Mouse (Mus musculus): ENCODE results near the gene Gpr61.

Gpr61 gene

DNA sequence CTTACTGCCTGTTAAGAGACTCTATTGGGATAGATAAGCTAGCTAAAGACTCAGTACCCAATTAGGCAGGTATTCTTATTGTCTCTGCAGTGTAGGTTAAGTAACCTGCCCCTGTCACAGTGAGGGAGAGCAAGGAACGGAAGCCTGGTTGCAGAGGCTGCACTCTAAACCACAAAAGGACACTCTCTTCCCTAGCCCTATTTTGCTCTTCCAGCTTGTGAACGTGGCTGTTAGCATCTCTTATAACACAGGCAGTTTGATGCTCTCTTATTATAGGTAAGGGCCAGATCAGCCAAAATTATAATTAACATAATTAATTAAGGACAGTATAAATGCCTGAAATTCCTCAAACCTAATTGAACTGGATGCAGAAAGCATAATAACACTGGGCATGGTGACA lies 25.8 kb upstream of the Gpr61 start:
- in situ Hi-C loops (cut with MboI; ENCODE audit: unreplicated experiment in 2 of 2): no loop called here

DNA sequence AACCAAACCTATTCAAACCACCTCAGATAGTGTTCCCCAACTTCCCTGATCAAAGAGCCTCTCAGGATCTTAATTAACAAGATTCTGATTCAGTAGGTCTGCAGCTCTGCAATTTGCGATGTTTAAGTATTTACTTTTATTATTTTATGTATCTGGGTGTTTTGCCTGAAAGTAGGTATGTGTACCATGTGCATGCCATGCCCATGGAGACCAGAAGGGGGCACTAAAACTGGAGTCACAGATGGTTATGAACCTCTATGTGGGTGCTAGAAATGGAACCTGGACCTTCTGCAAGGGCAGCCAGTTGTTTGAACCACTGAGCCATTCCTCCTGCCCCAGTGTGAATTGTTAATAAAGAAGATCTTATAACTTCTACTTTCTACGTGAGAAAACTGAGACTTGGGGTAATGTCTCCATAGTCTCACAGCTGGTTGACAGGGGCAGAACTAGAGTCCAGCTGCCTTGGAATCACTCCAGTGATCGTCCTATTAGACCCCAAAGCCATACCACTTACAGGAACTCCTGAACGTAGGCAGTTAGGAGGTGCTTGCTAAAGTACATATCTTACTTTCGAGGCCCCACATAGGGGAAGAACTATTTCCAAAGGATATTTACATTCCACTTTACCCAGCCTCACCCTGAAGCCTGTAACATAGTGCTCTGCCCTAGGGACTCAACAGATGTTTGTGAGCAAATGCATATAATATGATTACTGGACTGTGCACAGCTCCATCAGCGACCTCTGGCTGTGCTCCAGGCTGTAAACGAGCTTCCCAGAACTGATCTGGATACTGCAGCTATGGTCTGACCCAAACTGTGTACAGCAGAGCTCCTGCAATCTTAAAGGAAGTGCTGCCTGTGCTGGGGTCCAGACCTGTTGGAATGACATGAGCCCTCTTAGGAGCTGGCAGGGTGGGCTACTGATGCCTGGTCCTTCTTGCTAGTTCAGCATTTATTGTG lies 24.4 kb upstream of the Gpr61 start:
- in situ Hi-C loops (cut with MboI; ENCODE audit: unreplicated experiment in 2 of 2): no loop called here

DNA sequence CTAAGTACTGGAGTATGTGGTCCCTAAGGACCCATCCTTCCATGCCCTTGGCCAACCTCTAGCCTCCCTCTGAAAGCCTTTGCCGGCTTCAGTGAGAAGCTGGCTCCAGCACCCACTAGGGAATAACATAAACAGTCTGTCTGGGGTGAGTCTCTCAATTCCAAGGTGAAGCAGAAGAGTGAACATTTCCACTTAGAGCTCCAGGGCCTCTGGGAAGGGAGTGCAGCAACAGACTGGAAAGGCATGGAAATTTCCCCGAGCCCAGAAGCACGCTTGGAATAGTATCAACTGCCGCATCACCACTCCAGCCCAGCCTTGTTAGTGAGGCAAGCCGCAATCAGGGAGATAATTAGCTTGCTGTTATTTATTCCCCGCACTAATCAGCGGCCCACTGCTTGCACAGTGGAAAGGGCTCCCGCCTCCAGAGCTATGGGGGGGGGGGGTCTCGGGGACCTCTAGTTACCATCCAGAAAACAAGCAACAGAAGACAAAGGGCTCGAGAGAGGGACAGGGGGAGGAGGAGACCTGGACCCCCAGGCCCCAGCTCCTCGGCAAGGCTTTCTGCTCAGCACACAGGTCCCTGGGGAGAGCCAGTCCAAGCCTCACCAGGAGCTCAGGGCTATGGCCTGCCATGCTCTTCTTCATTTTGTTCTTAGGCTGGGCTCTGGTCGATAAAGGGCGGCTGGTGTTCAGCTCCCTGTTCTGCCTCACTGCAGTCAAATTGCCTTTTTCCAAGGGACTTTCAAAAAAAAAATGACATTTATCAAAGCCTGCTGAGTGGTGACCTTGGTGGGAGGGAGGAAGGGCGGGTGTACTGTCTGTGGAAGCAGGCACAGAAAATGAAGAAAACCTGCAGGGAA lies 20.2 kb upstream of the Gpr61 start:
- in situ Hi-C loops (cut with MboI; ENCODE audit: unreplicated experiment in 2 of 2): loop anchor here (25.0 kb wide), 2 partner anchors 387 to 1138 kb away; partner anchors contain the start of genes Kcna3 (in 1 of the 2), Taf13 (in 1 of the 2) and Tmem167b (in 1 of the 2)

DNA sequence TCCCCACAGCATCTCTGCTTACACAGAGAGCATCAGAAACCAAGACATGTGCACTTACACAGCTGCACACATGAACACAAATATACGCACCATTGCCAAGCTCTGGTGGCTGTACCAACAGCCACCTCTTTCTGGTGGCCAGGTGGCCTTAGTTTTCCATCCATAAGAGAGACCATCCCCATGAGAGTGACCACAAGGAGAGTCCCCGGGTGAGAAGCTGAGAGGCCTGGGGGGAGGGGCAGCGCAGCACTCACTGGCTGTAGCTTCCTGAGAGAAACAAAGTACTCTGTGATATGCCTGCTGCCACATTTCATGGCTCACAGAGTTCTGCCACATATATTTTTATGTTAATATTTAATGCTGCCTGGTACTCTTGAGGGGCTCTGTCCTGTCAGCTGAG lies 14.5 kb upstream of the Gpr61 start:
- in situ Hi-C loops (cut with MboI; ENCODE audit: unreplicated experiment in 2 of 2): loop anchor here (5.0 to 25.0 kb wide), 5 partner anchors 33 to 1132 kb away; partner anchors contain the start of genes Cyb561d1 (in 2 of the 2), Psma5 (in 2 of the 2), Kcna3 (in 1 of the 2) and Taf13 (in 1 of the 2)

DNA sequence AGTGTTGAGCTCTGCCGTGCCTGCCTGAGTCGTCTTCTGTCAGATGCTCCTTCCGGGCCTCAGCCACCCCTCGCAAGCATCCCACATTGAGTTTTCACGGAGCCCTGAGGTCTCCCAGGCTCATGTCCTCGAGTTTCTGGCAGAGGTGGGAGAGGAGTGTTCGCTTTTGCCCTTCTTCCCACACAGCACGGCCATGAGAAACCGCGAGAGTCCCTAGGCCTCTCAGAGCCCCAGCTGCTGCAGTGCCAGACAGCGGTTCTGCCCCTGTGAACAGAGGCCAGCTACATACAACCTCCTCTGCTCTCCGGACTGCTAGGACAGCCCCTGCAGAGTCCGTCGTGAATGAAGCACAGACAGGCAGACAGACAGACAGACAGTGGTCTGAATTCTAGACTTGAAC lies 12.8 kb upstream of the Gpr61 start:
- in situ Hi-C loops (cut with MboI; ENCODE audit: unreplicated experiment in 2 of 2): loop anchor here (5.0 to 25.0 kb wide), 5 partner anchors 35 to 1130 kb away; partner anchors contain the start of genes Cyb561d1 (in 2 of the 2), Psma5 (in 2 of the 2), Kcna3 (in 1 of the 2) and Taf13 (in 1 of the 2)

DNA sequence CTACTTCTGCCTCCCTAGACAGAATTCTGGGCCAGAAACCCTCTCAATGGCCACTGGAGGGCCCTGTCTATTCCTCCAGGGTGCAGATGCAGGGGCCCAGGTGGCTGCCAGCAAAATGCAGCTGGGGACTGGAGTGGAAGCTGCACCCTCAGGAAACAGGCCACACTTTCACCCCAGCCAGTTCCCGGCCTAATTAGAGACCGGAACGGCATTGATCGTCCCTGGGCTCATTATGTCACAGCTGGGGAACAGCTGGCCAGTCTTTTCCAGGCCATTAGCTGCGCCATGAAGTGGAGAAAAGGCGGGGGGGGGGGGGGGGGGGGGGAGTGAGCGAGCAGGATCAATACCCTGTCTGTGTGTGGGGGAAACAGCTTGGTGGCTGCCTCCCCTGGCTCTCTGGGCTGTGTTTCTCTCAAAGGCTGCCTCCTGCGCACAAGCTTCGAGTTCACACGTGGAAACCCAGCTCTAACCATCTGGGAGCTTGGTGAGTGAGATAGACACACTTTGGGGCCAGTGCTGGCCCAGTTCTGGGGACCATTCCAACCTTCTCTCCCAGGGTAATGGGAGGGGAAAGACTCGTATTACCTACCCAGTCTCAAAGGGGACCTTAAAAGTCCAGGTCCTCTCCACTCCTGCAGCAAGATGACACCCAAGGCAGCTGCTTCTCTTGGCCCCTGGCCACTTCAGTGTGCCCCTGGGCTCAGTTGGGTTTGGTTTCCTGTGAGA lies 12.0 kb upstream of the Gpr61 start:
- in situ Hi-C loops (cut with MboI; ENCODE audit: unreplicated experiment in 2 of 2): loop anchor here (5.0 to 25.0 kb wide), 5 partner anchors 36 to 1129 kb away; partner anchors contain the start of genes Cyb561d1 (in 2 of the 2), Psma5 (in 2 of the 2), Kcna3 (in 1 of the 2) and Taf13 (in 1 of the 2)

DNA sequence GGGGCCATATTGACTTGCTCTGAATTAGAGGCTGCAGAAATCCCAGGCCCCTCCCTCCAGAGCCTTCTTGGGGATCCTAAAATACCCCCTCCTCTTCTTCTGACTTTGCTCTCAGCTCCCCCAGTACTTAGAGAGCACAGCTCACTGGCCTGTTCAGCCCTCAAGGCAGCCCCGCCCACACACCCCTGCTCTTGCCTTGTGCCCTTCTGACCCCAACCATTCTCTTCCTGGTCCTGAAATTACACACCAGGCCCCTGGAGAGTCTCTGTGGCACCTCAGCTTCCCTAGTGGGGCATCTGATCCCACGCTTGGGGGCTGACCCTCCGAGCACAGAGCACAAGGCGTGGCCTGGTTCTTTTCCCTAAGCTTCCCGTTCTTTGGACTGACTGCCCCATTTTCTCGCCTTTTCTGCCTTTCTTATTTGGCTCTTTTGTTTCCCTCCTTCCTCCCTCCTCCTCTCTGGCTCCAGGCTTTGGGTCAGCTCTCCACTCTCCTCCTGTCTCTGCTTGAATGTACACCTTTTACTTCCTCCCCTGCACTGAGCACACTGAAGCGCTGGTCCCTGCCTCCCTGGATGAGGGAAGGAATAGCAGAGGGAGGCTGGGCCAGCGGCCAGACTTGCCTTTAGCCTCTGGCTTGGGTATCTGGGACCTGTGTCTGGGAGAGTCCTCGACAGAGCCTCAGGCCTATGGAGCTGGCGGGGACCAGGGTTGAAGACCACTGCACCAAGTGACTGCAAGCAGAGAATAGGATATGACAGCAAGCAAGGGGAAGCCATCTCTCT lies 11.0 kb upstream of the Gpr61 start:
- in situ Hi-C loops (cut with MboI; ENCODE audit: unreplicated experiment in 2 of 2): loop anchor here (5.0 to 25.0 kb wide), 5 partner anchors 37 to 1128 kb away; partner anchors contain the start of genes Cyb561d1 (in 2 of the 2), Psma5 (in 2 of the 2), Kcna3 (in 1 of the 2) and Taf13 (in 1 of the 2)

DNA sequence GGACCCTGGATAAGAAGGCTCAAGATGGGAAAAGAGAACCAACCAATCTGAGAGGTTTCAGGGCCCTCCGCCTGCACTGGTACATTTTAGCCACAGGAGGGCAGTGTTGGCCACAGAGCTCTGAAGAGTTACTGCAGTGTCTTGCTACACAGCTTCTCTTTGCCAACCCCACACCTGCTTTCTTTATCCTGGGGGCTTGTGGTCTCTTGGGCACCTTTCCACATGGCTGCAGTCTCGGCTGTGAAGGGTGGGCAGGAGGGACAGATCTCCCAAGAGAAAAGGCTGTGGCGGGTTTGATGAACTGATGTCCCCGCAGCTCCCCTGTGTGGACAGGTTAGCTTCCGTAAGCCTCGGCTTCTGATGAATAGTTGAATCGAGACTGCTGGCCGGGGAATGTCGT lies 10.1 kb upstream of the Gpr61 start:
- in situ Hi-C loops (cut with MboI; ENCODE audit: unreplicated experiment in 2 of 2): loop anchor here (5.0 to 25.0 kb wide), 6 partner anchors 37 to 1128 kb away; partner anchors contain the start of genes Cyb561d1 (in 2 of the 2), Psma5 (in 2 of the 2), Kcna3 (in 1 of the 2) and Taf13 (in 1 of the 2)

DNA sequence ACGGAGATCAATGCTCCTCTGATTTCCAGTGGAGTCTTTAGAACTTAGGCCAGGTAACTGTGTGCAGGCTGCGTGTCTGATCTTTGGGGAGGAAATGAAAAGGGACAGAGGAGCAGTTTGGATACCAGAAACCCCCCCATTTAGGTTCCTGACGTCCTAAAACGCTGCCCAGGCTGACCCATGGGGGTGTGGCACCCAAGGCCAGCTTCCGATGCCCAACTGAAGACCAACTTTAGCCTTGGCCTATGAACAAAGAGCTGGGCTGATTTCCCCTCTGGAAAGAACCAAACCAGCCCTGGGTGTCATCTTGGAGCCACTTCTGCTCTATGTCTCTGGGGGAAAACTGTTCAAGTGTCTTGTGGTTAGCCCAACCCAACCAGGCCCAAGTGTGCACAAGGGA lies 9.4 kb upstream of the Gpr61 start:
- in situ Hi-C loops (cut with MboI; ENCODE audit: unreplicated experiment in 2 of 2): loop anchor here (5.0 to 25.0 kb wide), 4 partner anchors 91 to 1127 kb away; partner anchors contain the start of genes Kcna3 (in 1 of the 2), Psma5 (in 1 of the 2), Taf13 (in 1 of the 2) and Tmem167b (in 1 of the 2)

DNA sequence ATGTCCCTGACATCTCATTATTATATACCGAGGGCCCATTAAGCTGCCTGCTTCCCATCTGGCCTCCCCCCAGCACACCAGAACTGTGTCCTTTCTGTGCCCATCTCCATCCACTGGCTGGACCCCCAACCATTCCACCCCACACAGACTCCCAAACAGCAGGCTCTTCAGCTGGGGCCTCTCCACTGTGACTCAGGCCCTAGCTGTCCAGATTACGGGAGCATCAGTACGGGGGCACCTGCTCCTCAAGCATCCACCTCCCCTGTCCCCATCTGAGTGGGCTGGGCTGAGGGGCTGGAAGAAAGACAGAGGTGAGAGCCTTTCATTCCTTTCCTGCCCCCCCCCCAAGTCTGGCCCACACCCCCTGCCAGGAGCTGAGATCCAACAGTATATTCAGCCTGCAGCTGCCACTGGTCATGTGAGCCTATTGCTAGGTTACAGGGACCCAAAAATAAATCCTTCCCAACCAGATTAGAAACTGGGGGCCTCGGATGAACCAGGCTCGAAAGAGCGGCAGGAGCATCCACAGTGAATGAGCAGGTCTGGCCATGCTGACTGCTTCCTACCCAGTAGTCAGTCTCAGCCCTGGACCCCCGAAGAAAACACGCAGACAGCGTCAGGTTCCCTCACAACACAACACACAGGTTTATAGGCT lies 3.8 kb upstream of the Gpr61 start:
- in situ Hi-C loops (cut with MboI; ENCODE audit: unreplicated experiment in 2 of 2): loop anchor here (10.0 to 25.0 kb wide), 3 partner anchors 404 to 1121 kb away; partner anchors contain the start of genes Kcna3 (in 1 of the 2), Taf13 (in 1 of the 2) and Tmem167b (in 1 of the 2)

DNA sequence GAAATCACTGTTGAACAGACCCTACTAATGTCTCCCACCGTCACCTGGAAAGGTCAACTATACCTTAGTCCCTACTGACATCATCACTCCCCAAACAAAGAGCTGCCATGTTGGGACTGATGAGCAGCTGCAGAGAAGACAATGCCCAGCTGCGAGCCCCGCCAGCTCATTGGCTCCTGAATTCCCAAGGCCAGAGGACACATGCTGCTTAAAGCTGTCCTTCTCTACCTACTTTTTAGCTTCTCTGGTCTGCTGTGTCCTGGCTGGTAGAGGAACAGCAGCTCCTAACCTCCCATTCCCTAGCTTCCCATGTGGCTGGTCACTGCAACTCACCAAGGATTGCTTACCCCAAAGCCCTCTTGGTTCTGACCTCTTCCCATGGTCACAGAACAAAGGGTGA lies 2.4 kb downstream of the Gpr61 start:
- in situ Hi-C loops (cut with MboI; ENCODE audit: unreplicated experiment in 2 of 2): loop anchor here (10.0 to 25.0 kb wide), 3 partner anchors 410 to 1115 kb away; partner anchors contain the start of genes Kcna3 (in 1 of the 2), Taf13 (in 1 of the 2) and Tmem167b (in 1 of the 2)

DNA sequence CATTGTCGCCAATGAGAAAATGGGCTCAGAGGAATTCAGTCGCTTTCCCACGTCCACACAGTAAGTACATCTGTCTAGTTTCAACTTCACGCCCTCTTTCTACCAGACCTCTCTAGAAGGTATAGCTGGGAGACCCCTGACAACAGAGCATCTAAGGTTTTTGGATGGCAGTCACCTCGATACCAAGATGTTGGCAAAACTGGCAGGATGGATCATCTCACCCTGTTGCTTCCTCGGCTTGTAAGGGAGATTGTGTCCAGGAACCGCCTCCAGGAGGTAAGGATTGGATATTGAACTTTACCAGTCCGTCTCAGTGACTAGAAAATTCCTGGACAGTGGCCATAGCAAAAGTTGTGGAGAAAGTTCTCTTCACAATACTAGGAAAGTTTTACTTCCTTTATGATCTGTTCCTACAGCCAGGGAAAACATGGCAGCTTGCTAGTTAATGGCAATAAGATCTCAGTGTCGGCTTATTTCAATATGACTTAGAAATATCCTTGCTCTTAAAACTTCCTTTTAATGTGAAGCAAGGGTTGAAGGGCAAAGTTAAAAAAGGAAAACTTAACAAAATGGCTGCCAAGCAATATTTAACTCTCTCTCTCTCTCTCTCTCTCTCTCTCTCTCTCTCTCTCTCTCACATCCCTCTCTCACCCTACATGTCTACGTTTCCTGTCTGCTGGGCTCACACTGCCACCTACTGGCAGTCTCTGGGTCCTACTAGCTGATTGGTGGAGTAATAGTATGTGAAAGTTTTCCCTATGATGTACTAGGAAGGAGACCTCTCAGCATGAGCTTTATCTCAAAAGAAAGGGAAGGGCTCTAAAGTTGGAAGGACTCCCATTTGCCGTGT lies 7.1 kb downstream of the Gpr61 start:
- in situ Hi-C loops (cut with MboI; ENCODE audit: unreplicated experiment in 2 of 2): loop anchor here (5.0 to 25.0 kb wide), 7 partner anchors 80 to 460 kb away; partner anchors contain the start of genes Ahcyl1 (in 2 of the 2) and Gstm7 (in 1 of the 2)

DNA sequence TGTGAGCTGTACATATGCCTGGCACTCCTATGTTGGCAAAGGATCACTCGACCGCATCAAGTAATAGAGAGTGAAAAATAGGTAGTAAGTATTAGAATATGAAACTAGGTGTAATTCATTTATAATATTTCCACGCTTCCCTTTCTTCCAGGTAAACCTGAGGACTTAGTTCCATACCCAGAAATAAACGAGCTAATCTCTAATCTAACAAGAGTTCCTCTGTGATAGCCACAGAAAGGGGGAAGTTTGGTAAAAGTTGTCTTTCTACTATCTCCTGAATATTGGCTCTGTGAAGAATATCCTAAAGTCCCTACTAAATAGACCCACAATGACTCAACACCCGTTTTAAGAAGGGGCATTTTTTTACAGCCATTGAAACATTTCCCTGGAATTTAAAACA lies 8.0 kb downstream of the Gpr61 start:
- in situ Hi-C loops (cut with MboI; ENCODE audit: unreplicated experiment in 2 of 2): loop anchor here (5.0 to 25.0 kb wide), 7 partner anchors 79 to 459 kb away; partner anchors contain the start of genes Ahcyl1 (in 2 of the 2) and Gstm7 (in 1 of the 2)

DNA sequence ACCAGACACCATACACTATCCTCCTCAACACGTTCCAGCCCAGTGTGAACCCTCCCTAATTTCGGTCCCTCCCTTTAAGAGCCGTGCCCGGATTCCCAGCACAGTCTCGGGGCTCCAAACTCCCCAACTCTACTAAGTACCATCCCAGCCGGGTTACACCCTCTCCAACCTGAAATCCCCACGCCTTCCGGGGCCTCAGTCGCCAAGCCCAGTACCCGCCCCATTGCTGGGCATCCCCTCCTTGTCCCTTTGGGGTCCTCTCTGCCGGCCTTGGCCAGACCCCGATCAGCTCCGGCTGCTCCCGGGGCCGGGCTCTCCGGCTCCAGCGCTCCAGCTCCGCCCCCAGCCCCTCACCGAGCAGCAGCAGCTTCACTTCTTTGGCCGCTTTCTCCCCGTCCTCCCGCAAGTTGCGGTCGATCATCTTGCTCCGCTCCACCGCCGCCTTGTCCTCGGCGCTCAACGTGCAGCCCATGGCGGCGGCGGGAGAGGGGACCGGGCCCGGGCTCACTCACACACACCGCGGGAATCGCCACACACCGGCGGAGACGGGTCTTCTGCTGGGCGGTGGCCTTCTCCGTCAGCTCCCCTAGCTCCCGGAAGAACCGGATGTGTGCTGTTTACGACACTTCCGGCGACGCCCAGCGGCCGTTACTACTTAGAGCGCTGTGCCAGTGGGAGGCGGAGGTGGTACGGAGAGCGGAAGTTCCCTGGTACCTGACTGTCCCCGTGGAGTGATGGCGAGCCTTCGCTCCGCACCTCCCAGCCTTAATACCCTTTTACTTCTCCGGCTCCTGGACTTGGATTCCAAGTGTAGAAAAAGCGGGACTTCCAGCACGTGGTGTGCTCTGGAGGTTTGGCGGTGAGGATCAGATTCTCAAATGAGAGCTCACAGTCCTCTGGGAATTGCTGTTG lies 8.9 kb downstream of the Gpr61 start, which contains the start of gene Gnai3:
Gene Gnai3, minus strand, starts transcription at position 613 of the 912 bp plus-strand sequence.
- in situ Hi-C loops (cut with MboI; ENCODE audit: unreplicated experiment in 2 of 2): loop anchor here (5.0 to 25.0 kb wide), 7 partner anchors 78 to 458 kb away; partner anchors contain the start of genes Ahcyl1 (in 2 of the 2) and Gstm7 (in 1 of the 2)

DNA sequence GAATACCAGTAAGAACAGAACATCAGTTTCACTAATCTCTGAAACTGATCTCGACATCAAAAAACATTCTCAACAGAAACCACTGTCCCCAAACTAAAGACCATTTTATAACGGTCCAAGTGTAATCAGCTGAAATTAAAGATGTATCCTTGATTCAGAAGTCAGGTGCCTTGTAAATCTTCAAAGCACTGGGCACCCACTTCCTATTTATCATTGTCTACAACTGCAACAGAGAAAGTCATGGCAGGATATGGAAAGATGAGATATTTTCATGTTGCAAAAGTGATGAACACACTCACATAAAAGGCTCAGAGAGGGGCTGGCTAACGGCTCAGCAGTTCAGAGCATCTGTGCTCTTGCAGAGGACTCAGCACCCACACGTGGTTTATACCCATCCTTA lies 13.9 kb downstream of the Gpr61 start:
- in situ Hi-C loops (cut with MboI; ENCODE audit: unreplicated experiment in 2 of 2): loop anchor here in 1 of 2 experiments (10.0 to 25.0 kb wide), 2 partner anchors 206 to 453 kb away; partner anchors contain the start of genes Ahcyl1 and Gstm7
